Mouse (Mus musculus) heart, adult 18-20 months (tissue): Measurements from ENCODE around the gene Ncor2. TPM values are rescaled to one million over a fixed set of nuclear protein-coding genes. Genes with fewer than 3 reads are reported as not detected.
"Not testable (repeated sequence)": the region's sequence is repeated elsewhere in the genome, so short reads cannot be mapped to it uniquely, and the experiment has no call there.

Experiments
- DNase-seq, 2 experiments: peaks; one replicate each; pipeline ENCODE4 v3.0.0; 2021 to 2022; ENCODE audit warnings: mixed read lengths in 1 of 2
- long read RNA-seq, 2 experiments: library from polyadenylated mRNA; stranded (forward); transcript quantifications; one replicate each; pipeline ENCODE4 v2.0.0; 2021
- total RNA-seq, 2 experiments: library from RNA; stranded (reverse); gene quantifications; 2 replicates each; pipeline ENCODE4 v1.2.3; 2021

Ncor2 gene
- 10 to 100 TPM; 65.9 to 68.9 TPM for total RNA-seq
- long read RNA-seq, experiment 1, partial matches to known transcripts, result 4 of 23 reads
- long read RNA-seq, experiment 1, other reads (novel, unspliced or antisense), result 17 of 23 reads
- long read RNA-seq, experiment 2, partial matches to known transcripts, result 3 of 11 reads
- long read RNA-seq, experiment 2, other reads (novel, unspliced or antisense), result 7 of 11 reads

GRCm38 (mm10) chr5:125179007-125179734, at the start of gene Ncor2:
Gene Ncor2, minus strand, starts transcription at chr5:125179219.
- peak; percentile 79 to 89 for DNase-seq

GRCm38 (mm10) chr5:125227699-125228098, 48.7 kb upstream of the Ncor2 start:
- no peak for DNase-seq

- DNase-seq, result peak; percentile 38 to 64
These were observed 47.2 kb upstream of the Ncor2 start for GRCm38 (mm10) chr5:125226229-125226634.

GRCm38 (mm10) chr5:125224925-125225324, 45.9 kb upstream of the Ncor2 start:
- DNase-seq, result no peak

GRCm38 (mm10) chr5:125223961-125224360, 44.9 kb upstream of the Ncor2 start:
- no peak for DNase-seq

- no peak for DNase-seq
These were observed 43.7 kb upstream of the Ncor2 start for GRCm38 (mm10) chr5:125222706-125223105.

GRCm38 (mm10) chr5:125221868-125222267, 42.8 kb upstream of the Ncor2 start:
- DNase-seq, result peak; percentile 76 to 77

- DNase-seq, result no peak
These were observed 38.6 kb upstream of the Ncor2 start for GRCm38 (mm10) chr5:125217426-125218170.

- DNase-seq, result peak; percentile 60 to 68
These were observed 37.0 kb upstream of the Ncor2 start for GRCm38 (mm10) chr5:125215930-125216459.

GRCm38 (mm10) chr5:125215346-125215929, 36.4 kb upstream of the Ncor2 start:
- peak; percentile 70 to 73 for DNase-seq

GRCm38 (mm10) chr5:125214064-125214463, 35.0 kb upstream of the Ncor2 start:
- DNase-seq, result peak; percentile 37 to 49

GRCm38 (mm10) chr5:125204910-125205309, 25.9 kb upstream of the Ncor2 start:
- not testable (repeated sequence) for DNase-seq

GRCm38 (mm10) chr5:125204199-125204815, 25.3 kb upstream of the Ncor2 start:
- DNase-seq, result no peak

- DNase-seq, result peak; percentile 66 to 77
These were observed 24.7 kb upstream of the Ncor2 start for GRCm38 (mm10) chr5:125203759-125204158.

GRCm38 (mm10) chr5:125203099-125203498, 24.1 kb upstream of the Ncor2 start:
- peak; percentile 81 to 82 for DNase-seq

GRCm38 (mm10) chr5:125202100-125202499, 23.1 kb upstream of the Ncor2 start:
- DNase-seq, result peak; percentile 36 to 38

- DNase-seq, result no peak
These were observed 20.1 kb upstream of the Ncor2 start for GRCm38 (mm10) chr5:125199086-125199485.

- not testable (repeated sequence) for DNase-seq
These were observed 18.3 kb upstream of the Ncor2 start for GRCm38 (mm10) chr5:125197325-125197724.

- no peak for DNase-seq
These were observed 17.0 kb upstream of the Ncor2 start for GRCm38 (mm10) chr5:125196054-125196453.

GRCm38 (mm10) chr5:125195142-125195541, 16.1 kb upstream of the Ncor2 start:
- DNase-seq, result no peak
